Mouse (Mus musculus): ENCODE measurements at regions not wholly inside any gene's neighbourhood (a gene's known extent, or its start where the extent isn't known, plus 50 kb on each side); places are given as distances from the start of the nearest gene placed in this dataset.

- ATAC-seq (replicated peaks; ENCODE audit: poor library complexity), result no peak
Measured at GRCm38 (mm10) chr3:151332688-151333452, 104.8 kb upstream of the Adgrl4 start.

GRCm38 (mm10) chr3:151333867-151334341, 103.8 kb upstream of the Adgrl4 start:
- no peak for ATAC-seq (replicated peaks; ENCODE audit: poor library complexity)

- no peak for ATAC-seq (replicated peaks; ENCODE audit: poor library complexity)
Measured at GRCm38 (mm10) chr3:151351481-151352090, 86.1 kb upstream of the Adgrl4 start.

- ATAC-seq (replicated peaks; ENCODE audit: poor library complexity), result no peak
Measured at GRCm38 (mm10) chr3:151366302-151366701, 71.4 kb upstream of the Adgrl4 start.

- no peak for ATAC-seq (replicated peaks; ENCODE audit: poor library complexity)
Measured at GRCm38 (mm10) chr3:151366707-151367306, 70.9 kb upstream of the Adgrl4 start.

GRCm38 (mm10) chr3:151383326-151384019, 54.2 kb upstream of the Adgrl4 start:
- peak; percentile 59 for ATAC-seq (replicated peaks; ENCODE audit: poor library complexity)

GRCm38 (mm10) chr3:151384850-151385249, 52.8 kb upstream of the Adgrl4 start:
- ATAC-seq (replicated peaks; ENCODE audit: poor library complexity), result peak; percentile 66

- ATAC-seq (replicated peaks; ENCODE audit: poor library complexity), result peak; percentile 37
Measured at GRCm38 (mm10) chr3:151386103-151386502, 51.6 kb upstream of the Adgrl4 start.
